Mouse (Mus musculus) stomach, postnatal 0 days (tissue): ENCODE measurements around the gene Cxcl1.

Experiments used
- CTCF ChIP-seq: IDR thresholded peaks from 2 replicates; pipeline ENCODE4 v1.5.1; 2016; ENCODE audit warnings: antibody characterized with exemption, low read depth, mild to moderate bottlenecking, moderate library complexity
- EP300 ChIP-seq: optimal IDR thresholded peaks from 2 replicates; pipeline ENCODE3; 2016; ENCODE audit warnings: antibody characterized with exemption

- TF ChIP-seq EP300 (no peak), CTCF (peak; percentile 95)
These were observed 17.9 kb downstream of the Cxcl1 start for GRCm38 (mm10) chr5:90908983-90909382.
